Mouse (Mus musculus) limb, embryonic 12.5 days (tissue): Measurements from ENCODE around the gene Olfr319. TPM values are rescaled to one million over a fixed set of nuclear protein-coding genes. Genes with fewer than 3 reads are reported as not detected.
"Not testable (repeated sequence)": the region's sequence is repeated elsewhere in the genome, so short reads cannot be mapped to it uniquely, and the experiment has no call there.

Experiments
- ATAC-seq: fragments of 200-750 bp; cut with Nextera tagmentation; 2 replicates; pipeline ENCODE4 v1.8.0; 2017; ENCODE audit warnings: low read depth, moderate TSS enrichment; ENCODE audit not compliant: insufficient number of reproducible peaks, insufficient read depth, low FRiP score, low TSS enrichment
- H3K27ac ChIP-seq: fragments of 300-500 bp; sonication (generic); 2 replicates; pipeline ENCODE4 v1.5.1; 2016; ENCODE audit warnings: mild to moderate bottlenecking, moderate library complexity
- H3K27me3 ChIP-seq: fragments of 300-500 bp; sonication (generic); 2 replicates; pipeline ENCODE4 v1.6.1; 2016; ENCODE audit warnings: mild to moderate bottlenecking, moderate library complexity
- H3K36me3 ChIP-seq: fragments of 300-500 bp; sonication (generic); 2 replicates; pipeline ENCODE4 v1.6.1; 2016; ENCODE audit warnings: mild to moderate bottlenecking, moderate library complexity
- H3K4me1 ChIP-seq: fragments of 300-500 bp; sonication (generic); replicated peaks from 2 replicates; pipeline ENCODE4 v1.6.1; 2016
- H3K4me2 ChIP-seq: fragments of 300-500 bp; sonication (generic); 2 replicates; pipeline ENCODE4 v1.6.1; 2016; ENCODE audit warnings: mild to moderate bottlenecking, moderate library complexity
- H3K4me3 ChIP-seq: fragments of 300-500 bp; sonication (generic); replicated peaks from 2 replicates; pipeline ENCODE4 v1.5.1; 2016; ENCODE audit warnings: mild to moderate bottlenecking
- H3K9ac ChIP-seq: fragments of 300-500 bp; sonication (generic); replicated peaks from 2 replicates; pipeline ENCODE4 v1.6.1; 2016; ENCODE audit warnings: mild to moderate bottlenecking, moderate library complexity
- H3K9me3 ChIP-seq: fragments of 300-500 bp; sonication (generic); 2 replicates; pipeline ENCODE4 v1.6.1; 2016; ENCODE audit warnings: mild to moderate bottlenecking, moderate library complexity
- WGBS: fragments of 180-500 bp; shearing (Covaris S2); methylation state at CpG from one replicate; pipeline ENCODE4 v1.1.7; 2016; 5-methylcytosine and 5-hydroxymethylcytosine counted together
- polyA plus RNA-seq: library from polyadenylated mRNA; unstranded; fragments of >200 nt; fragmentation: Nextera tagmentation; extraction: Ambion mirVana; gene quantifications from 2 replicates; pipeline ENCODE4 v1.2.1, GENCODE M21; 2016

The Olfr319 gene
- polyA plus RNA-seq = not detected in 2 replicates

GRCm38 (mm10) chr11:58698862-58699261 is at the start of gene Olfr319:
Gene Olfr319 (plus strand): TSS chr11:58699162.
- no peak for ATAC-seq
- WGBS = 89% methylated on average over 3 of the region's 3 CpGs
- H3K4me3 ChIP-seq = no peak within 1 kb of the TSS
- H3K4me2 ChIP-seq = no peak within 1 kb of the TSS
- H3K27me3 ChIP-seq = no peaks in the 10 kb centered on the region
- H3K9me3 ChIP-seq = peaks cover 18% of the 10 kb centered on the region
- no peak within 1 kb of the TSS for H3K27ac ChIP-seq
- H3K9ac ChIP-seq = no peak within 1 kb of the TSS
- H3K36me3 ChIP-seq = no peaks in the 10 kb centered on the region
- no peaks in the 10 kb centered on the region for H3K4me1 ChIP-seq

- Histone ChIP-seq H3K27ac (no peak overlapping the region), H3K9me3 (no peaks in the 10 kb centered on the region), H3K4me2 (no peak overlapping the region), H3K36me3 (no peaks in the 10 kb centered on the region), H3K4me3 (no peak overlapping the region), H3K4me1 (no peaks in the 10 kb centered on the region), H3K27me3 (no peaks in the 10 kb centered on the region), H3K9ac (no peak overlapping the region)
- no peak for ATAC-seq
- WGBS = 92% methylated on average over 3 of the region's 3 CpGs
These were observed 43.8 kb upstream of the Olfr319 start for GRCm38 (mm10) chr11:58655151-58655550.

DNA sequence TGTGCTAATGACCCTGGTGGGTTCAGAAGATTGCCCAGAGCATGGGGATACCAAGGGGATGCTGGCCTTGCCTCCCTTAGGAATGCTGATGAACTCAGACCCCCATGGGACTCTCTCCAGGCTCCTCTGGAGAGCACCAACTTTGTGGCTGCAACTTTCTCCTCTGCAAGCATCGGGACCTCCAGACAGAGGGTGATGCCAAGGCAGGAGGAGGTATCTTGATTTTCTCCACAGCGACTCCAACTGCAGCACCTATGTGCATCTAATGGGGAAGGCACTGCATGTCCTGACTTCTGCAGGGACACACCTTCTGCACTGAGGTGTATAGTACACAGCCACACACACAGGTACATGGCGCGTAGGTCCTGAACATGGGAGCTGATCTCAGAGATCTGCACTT is 40.4 kb upstream of the Olfr319 start, which contains the start of gene Olfr322:
TSS of gene Olfr322 (plus strand) at position 187 of the 400 bp plus-strand sequence.
- WGBS = 79% methylated on average over 4 of the region's 4 CpGs
- Histone ChIP-seq H3K9ac (no peak within 1 kb of the TSS), H3K4me3 (no peak within 1 kb of the TSS), H3K36me3 (no peaks in the 10 kb centered on the region), H3K27ac (no peak within 1 kb of the TSS), H3K4me1 (no peaks in the 10 kb centered on the region), H3K9me3 (no peaks in the 10 kb centered on the region), H3K4me2 (no peak within 1 kb of the TSS), H3K27me3 (no peaks in the 10 kb centered on the region)
- no peak for ATAC-seq

- ATAC-seq = no peak
- Histone ChIP-seq H3K9ac (no peak overlapping the region), H3K4me3 (no peak overlapping the region), H3K27me3 (no peaks in the 10 kb centered on the region), H3K4me2 (no peak overlapping the region), H3K27ac (no peak overlapping the region), H3K4me1 (no peaks in the 10 kb centered on the region), H3K9me3 (no peaks in the 10 kb centered on the region), H3K36me3 (no peaks in the 10 kb centered on the region)
These were observed 29.7 kb upstream of the Olfr319 start for GRCm38 (mm10) chr11:58669252-58669651.

DNA sequence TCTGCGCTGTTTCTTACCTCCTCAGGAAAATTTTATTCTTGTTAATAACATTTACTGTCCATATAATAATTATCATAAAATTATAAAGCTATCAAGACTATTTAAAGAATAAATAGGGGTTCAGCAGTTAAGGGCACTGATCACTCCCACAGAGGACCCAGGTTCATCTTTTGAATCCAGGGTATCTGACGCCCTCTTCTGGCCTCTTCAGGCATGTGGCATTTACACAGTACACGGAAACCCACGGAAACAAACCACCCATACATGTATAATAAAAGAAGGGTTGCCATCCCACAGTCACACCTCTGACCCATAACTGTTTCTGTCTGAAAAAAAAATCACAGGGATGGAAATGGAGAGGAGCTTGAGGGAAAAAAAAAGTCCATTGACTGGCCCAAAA is 27.1 kb upstream of the Olfr319 start:
- H3K27ac ChIP-seq = no peak overlapping the region
- no peak overlapping the region for H3K4me3 ChIP-seq
- H3K9ac ChIP-seq = no peak overlapping the region
- H3K9me3 ChIP-seq = no peaks in the 10 kb centered on the region
- no peaks in the 10 kb centered on the region for H3K4me1 ChIP-seq
- 60% methylated on average over 4 of the region's 4 CpGs for whole genome bisulfite sequencing
- no peaks in the 10 kb centered on the region for H3K36me3 ChIP-seq
- no peak overlapping the region for H3K4me2 ChIP-seq
- no peak for ATAC-seq
- H3K27me3 ChIP-seq = no peaks in the 10 kb centered on the region

GRCm38 (mm10) chr11:58680799-58681198 is 18.2 kb upstream of the Olfr319 start, which contains the start of gene Olfr320:
Gene Olfr320 (plus strand): TSS chr11:58681099.
- no peak for ATAC-seq
- H3K36me3 ChIP-seq = no peaks in the 10 kb centered on the region
- H3K9me3 ChIP-seq = no peaks in the 10 kb centered on the region
- no peaks in the 10 kb centered on the region for H3K4me1 ChIP-seq
- H3K27me3 ChIP-seq = no peaks in the 10 kb centered on the region
- no peak within 1 kb of the TSS for H3K4me3 ChIP-seq
- H3K27ac ChIP-seq = no peak within 1 kb of the TSS
- H3K9ac ChIP-seq = no peak within 1 kb of the TSS
- WGBS = 81% methylated on average over 1 of the region's 1 CpGs
- no peak within 1 kb of the TSS for H3K4me2 ChIP-seq

GRCm38 (mm10) chr11:58709086-58709485 is 10.1 kb downstream of the Olfr319 start:
- no peaks in the 10 kb centered on the region for H3K36me3 ChIP-seq
- no peak for ATAC-seq
- no peak overlapping the region for H3K9ac ChIP-seq
- H3K27me3 ChIP-seq = no peaks in the 10 kb centered on the region
- no peak overlapping the region for H3K4me2 ChIP-seq
- no peak overlapping the region for H3K27ac ChIP-seq
- no peaks in the 10 kb centered on the region for H3K4me1 ChIP-seq
- H3K9me3 ChIP-seq = no peaks in the 10 kb centered on the region
- no peak overlapping the region for H3K4me3 ChIP-seq
- 84% methylated on average over 11 of the region's 11 CpGs for WGBS

- H3K4me1 ChIP-seq, H3K4me3 ChIP-seq, H3K27me3 ChIP-seq, H3K36me3 ChIP-seq, H3K9ac ChIP-seq, H3K27ac ChIP-seq, H3K4me2 ChIP-seq, ATAC-seq, H3K9me3 ChIP-seq: not testable (repeated sequence)
- 89% methylated on average over 7 of the region's 7 CpGs for WGBS
These were observed 18.8 kb downstream of the Olfr319 start for GRCm38 (mm10) chr11:58717723-58718122.

DNA sequence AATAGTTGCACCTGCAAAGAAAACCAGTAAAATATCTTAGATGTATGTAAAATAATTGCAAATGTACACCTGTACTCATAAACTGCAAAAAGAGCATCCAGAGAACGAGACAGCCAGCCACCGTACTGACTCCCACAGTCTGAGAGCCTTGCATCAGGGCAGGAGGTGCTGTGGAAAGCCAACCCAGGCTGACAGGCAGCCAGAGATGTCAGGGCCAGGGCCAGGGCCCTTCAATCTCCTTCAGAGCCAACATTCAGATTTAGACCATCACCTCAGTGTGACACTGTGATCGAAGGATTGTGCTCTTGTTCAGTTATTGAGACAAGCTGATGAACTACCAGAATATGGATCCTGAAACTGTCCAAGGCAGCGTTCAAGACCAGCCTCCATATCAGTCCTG is 20.7 kb downstream of the Olfr319 start:
- H3K4me3 ChIP-seq = no peak overlapping the region
- H3K4me1 ChIP-seq = no peaks in the 10 kb centered on the region
- H3K36me3 ChIP-seq = no peaks in the 10 kb centered on the region
- no peak overlapping the region for H3K9ac ChIP-seq
- no peak for ATAC-seq
- no peaks in the 10 kb centered on the region for H3K27me3 ChIP-seq
- no peak overlapping the region for H3K4me2 ChIP-seq
- no peak overlapping the region for H3K27ac ChIP-seq
- no peaks in the 10 kb centered on the region for H3K9me3 ChIP-seq
- 88% methylated on average over 4 of the region's 4 CpGs for WGBS

DNA sequence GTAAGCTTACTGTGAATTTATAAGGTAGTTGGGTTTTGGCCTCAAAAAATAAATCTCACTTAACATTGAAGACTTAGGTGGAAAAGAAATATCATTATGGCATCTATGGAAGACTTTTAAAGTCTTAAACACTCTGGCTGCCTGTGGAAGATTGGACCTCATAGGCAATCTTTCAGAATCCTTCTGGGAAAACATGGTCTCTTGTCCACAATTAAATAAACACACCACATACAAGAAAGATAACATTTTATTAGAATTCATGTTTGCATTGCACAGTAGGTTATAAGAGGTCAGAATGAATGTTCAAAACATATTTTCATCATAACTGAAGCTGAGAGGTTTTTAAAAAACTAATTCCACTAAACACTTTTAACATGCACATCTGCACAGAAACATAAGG is 25.0 kb downstream of the Olfr319 start, which contains the start of gene Olfr318:
TSS of gene Olfr318 (minus strand) at position 101 of the 400 bp plus-strand sequence.
- Histone ChIP-seq H3K36me3 (no peaks in the 10 kb centered on the region), H3K4me3 (no peak within 1 kb of the TSS), H3K9me3 (no peaks in the 10 kb centered on the region), H3K4me2 (no peak within 1 kb of the TSS), H3K27ac (no peak within 1 kb of the TSS), H3K9ac (no peak within 1 kb of the TSS), H3K27me3 (no peaks in the 10 kb centered on the region), H3K4me1 (no peaks in the 10 kb centered on the region)
- ATAC-seq = no peak

- not testable (repeated sequence) for H3K4me1 ChIP-seq, H3K27me3 ChIP-seq, H3K4me3 ChIP-seq, H3K9ac ChIP-seq, ATAC-seq, H3K27ac ChIP-seq, H3K36me3 ChIP-seq, H3K4me2 ChIP-seq, H3K9me3 ChIP-seq
- 85% methylated on average over 6 of the region's 6 CpGs for WGBS
These were observed 29.1 kb downstream of the Olfr319 start for GRCm38 (mm10) chr11:58727896-58728650.

DNA sequence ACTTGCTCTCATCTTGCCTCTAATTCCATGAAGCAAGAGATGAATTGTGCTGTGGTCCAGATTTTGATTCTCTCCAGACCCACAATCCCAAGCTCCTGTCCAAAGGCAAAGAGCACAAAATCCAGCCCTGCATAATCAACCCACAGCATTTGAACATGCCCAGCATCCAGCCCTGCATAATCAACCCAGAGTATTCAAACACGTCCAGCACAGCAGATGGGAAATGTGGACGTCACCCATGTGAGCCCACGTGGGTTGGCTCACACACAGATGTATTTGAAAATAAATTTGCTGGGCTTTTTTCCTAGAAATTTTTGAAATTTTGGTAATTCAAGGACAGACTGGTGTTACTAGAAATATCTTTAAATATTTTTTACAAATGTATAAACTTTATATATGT is 34.4 kb downstream of the Olfr319 start:
- H3K4me1 ChIP-seq = no peaks in the 10 kb centered on the region
- no peak overlapping the region for H3K4me3 ChIP-seq
- no peak overlapping the region for H3K4me2 ChIP-seq
- no peaks in the 10 kb centered on the region for H3K9me3 ChIP-seq
- ATAC-seq = no peak
- WGBS = 73% methylated on average over 3 of the region's 3 CpGs
- no peaks in the 10 kb centered on the region for H3K27me3 ChIP-seq
- H3K36me3 ChIP-seq = no peaks in the 10 kb centered on the region
- no peak overlapping the region for H3K27ac ChIP-seq
- no peak overlapping the region for H3K9ac ChIP-seq
